Mouse (Mus musculus) stomach, postnatal 0 days (tissue): ENCODE measurements at regions not wholly inside any gene's neighbourhood (a gene's known extent, or its start where the extent isn't known, plus 50 kb on each side); places are given as distances from the start of the nearest gene placed in this dataset.
"Not testable (repeated sequence)": the region's sequence is repeated elsewhere in the genome, so short reads cannot be mapped to it uniquely, and the experiment has no call there.

ENCODE experiments used
- CTCF ChIP-seq: IDR thresholded peaks from 2 replicates; pipeline ENCODE4 v1.5.1; 2016; ENCODE audit warnings: antibody characterized with exemption, low read depth, mild to moderate bottlenecking, moderate library complexity
- EP300 ChIP-seq: optimal IDR thresholded peaks from 2 replicates; pipeline ENCODE3; 2016; ENCODE audit warnings: antibody characterized with exemption

DNA sequence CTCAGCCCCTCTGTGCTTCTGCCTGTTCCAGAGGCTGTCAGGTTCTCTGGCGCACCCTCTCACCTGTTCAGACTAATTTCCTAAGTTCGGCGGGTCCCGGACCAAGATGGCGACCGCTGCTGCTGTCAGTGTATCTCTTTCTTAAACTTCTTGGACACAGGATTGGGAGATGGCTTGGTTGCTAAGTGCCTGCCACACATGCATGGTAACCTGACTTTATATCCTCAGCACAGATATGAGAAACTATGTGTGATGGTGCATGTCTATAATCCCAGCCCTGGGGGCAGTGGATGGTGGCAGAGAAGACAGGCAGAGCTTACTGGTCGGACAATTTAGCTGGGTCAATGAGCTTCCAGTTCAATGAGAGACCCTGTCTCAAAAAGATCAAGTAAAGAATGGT is 126.3 kb downstream of the Dmrta2 start:
- TF ChIP-seq CTCF, EP300: not testable (repeated sequence)
